Mouse (Mus musculus): ENCODE results near the gene Camk2b. TPM values are rescaled to one million over a fixed set of nuclear protein-coding genes. Genes with fewer than 3 reads are reported as not detected.
"Not testable (repeated sequence)": the region's sequence is repeated elsewhere in the genome, so short reads cannot be mapped to it uniquely, and the experiment has no call there.

The Camk2b gene
- 2.0 and 2.4 TPM in 2 replicates for polyA plus RNA-seq (2015; fragmentation: Nextera tagmentation; extraction: Ambion mirVana)

GRCm38 (mm10) chr11:6066176-6066575 lies at the start of gene Camk2b:
TSS of gene Camk2b (minus strand) at chr11:6066362.
- H3K36me3 ChIP-seq (replicated peaks; ENCODE audit: insufficient read depth, low read length), result no peaks in the 10 kb centered on the region
- ATAC-seq (no peak), DNase-seq (no peak)
- TF ChIP-seq EP300 (IDR thresholded peaks at IDR 0.05; ENCODE audit: low read depth) (no peak), CTCF (IDR thresholded peaks at IDR 0.05; ENCODE audit: low read depth) (no peak)
- peaks cover 55% of the 10 kb centered on the region for H3K27me3 ChIP-seq (ENCODE audit: insufficient read depth, low read length)
- no peaks in the 10 kb centered on the region for H3K9me3 ChIP-seq (ENCODE audit: low read length)
- peak within 1 kb of the TSS; percentile 44 for H3K4me3 ChIP-seq (ENCODE audit: low read depth, low read length)
- H3K4me2 ChIP-seq (ENCODE audit: low read depth, low read length), result peak within 1 kb of the TSS; percentile 77
- H3K27ac ChIP-seq (ENCODE audit: low read depth), result no peak within 1 kb of the TSS
- H3K4me1 ChIP-seq (ENCODE audit: insufficient read depth), result peaks cover 6% of the 10 kb centered on the region; the same call in 1 of the 2 replicates
- H3K9ac ChIP-seq (replicated peaks), result no peak within 1 kb of the TSS
- WGBS (ENCODE audit: insufficient replicate concordance), result 17% methylated on average over 6 of the region's 6 CpGs

GRCm38 (mm10) chr11:6111734-6112484 lies 45.7 kb upstream of the Camk2b start:
- Histone ChIP-seq H3K36me3 (replicated peaks; ENCODE audit: insufficient read depth, low read length) (peaks cover 27% of the 10 kb centered on the region), H3K27me3 (ENCODE audit: insufficient read depth, low read length) (no peaks in the 10 kb centered on the region), H3K9me3 (ENCODE audit: low read length) (no peaks in the 10 kb centered on the region), H3K4me3 (ENCODE audit: low read depth, low read length) (no peak overlapping the region), H3K9ac (replicated peaks) (no peak overlapping the region), H3K4me1 (ENCODE audit: insufficient read depth) (no peaks in the 10 kb centered on the region), H3K4me2 (ENCODE audit: low read depth, low read length) (no peak overlapping the region), H3K27ac (ENCODE audit: low read depth) (no peak overlapping the region)
- WGBS (ENCODE audit: insufficient replicate concordance), result 86% methylated on average over 5 of the region's 5 CpGs
- DNase-seq (no peak), ATAC-seq (no peak)
- TF ChIP-seq CTCF (IDR thresholded peaks at IDR 0.05; ENCODE audit: low read depth), result no peak

- no peak overlapping the region for H3K27ac ChIP-seq (ENCODE audit: low read depth)
- H3K36me3 ChIP-seq (replicated peaks; ENCODE audit: insufficient read depth, low read length), result peaks cover 27% of the 10 kb centered on the region
- no peak for TF ChIP-seq CTCF (IDR thresholded peaks at IDR 0.05; ENCODE audit: low read depth)
- TF ChIP-seq EP300 (IDR thresholded peaks at IDR 0.05; ENCODE audit: low read depth), result no peak
- no peak overlapping the region for H3K4me3 ChIP-seq (ENCODE audit: low read depth, low read length)
- no peak overlapping the region for H3K4me2 ChIP-seq (ENCODE audit: low read depth, low read length)
- H3K27me3 ChIP-seq (ENCODE audit: insufficient read depth, low read length), result no peaks in the 10 kb centered on the region
- no peak overlapping the region for H3K9ac ChIP-seq (replicated peaks)
- no peaks in the 10 kb centered on the region for H3K4me1 ChIP-seq (ENCODE audit: insufficient read depth)
- no peak for DNase-seq
- ATAC-seq, result no peak
- no peaks in the 10 kb centered on the region for H3K9me3 ChIP-seq (ENCODE audit: low read length)
Observed at GRCm38 (mm10) chr11:6109990-6110389, 43.8 kb upstream of the Camk2b start.

- H3K4me1 ChIP-seq (ENCODE audit: insufficient read depth), result no peaks in the 10 kb centered on the region
- DNase-seq (no peak), ATAC-seq (no peak)
- H3K36me3 ChIP-seq (replicated peaks; ENCODE audit: insufficient read depth, low read length), result peaks cover 25% of the 10 kb centered on the region
- no peak overlapping the region for H3K9ac ChIP-seq (replicated peaks)
- H3K27me3 ChIP-seq (ENCODE audit: insufficient read depth, low read length), result no peaks in the 10 kb centered on the region
- no peak overlapping the region for H3K4me2 ChIP-seq (ENCODE audit: low read depth, low read length)
- TF ChIP-seq CTCF (IDR thresholded peaks at IDR 0.05; ENCODE audit: low read depth), result no peak
- TF ChIP-seq EP300 (IDR thresholded peaks at IDR 0.05; ENCODE audit: low read depth), result no peak
- H3K4me3 ChIP-seq (ENCODE audit: low read depth, low read length), result no peak overlapping the region
- H3K27ac ChIP-seq (ENCODE audit: low read depth), result no peak overlapping the region
- 86% methylated on average over 5 of the region's 5 CpGs for WGBS (ENCODE audit: insufficient replicate concordance)
- H3K9me3 ChIP-seq (ENCODE audit: low read length), result no peaks in the 10 kb centered on the region
Observed at GRCm38 (mm10) chr11:6108296-6108695, 42.1 kb upstream of the Camk2b start.

- H3K27me3 ChIP-seq (ENCODE audit: insufficient read depth, low read length), result no peaks in the 10 kb centered on the region
- TF ChIP-seq CTCF (IDR thresholded peaks at IDR 0.05; ENCODE audit: low read depth), result no peak
- TF ChIP-seq EP300 (IDR thresholded peaks at IDR 0.05; ENCODE audit: low read depth), result no peak
- no peak overlapping the region for H3K27ac ChIP-seq (ENCODE audit: low read depth)
- H3K4me1 ChIP-seq (ENCODE audit: insufficient read depth), result no peaks in the 10 kb centered on the region
- ATAC-seq (no peak), DNase-seq (no peak)
- H3K4me3 ChIP-seq (ENCODE audit: low read depth, low read length), result no peak overlapping the region
- WGBS (ENCODE audit: insufficient replicate concordance), result 74% methylated on average over 3 of the region's 3 CpGs
- no peak overlapping the region for H3K4me2 ChIP-seq (ENCODE audit: low read depth, low read length)
- H3K9me3 ChIP-seq (ENCODE audit: low read length), result no peaks in the 10 kb centered on the region
- no peak overlapping the region for H3K9ac ChIP-seq (replicated peaks)
- H3K36me3 ChIP-seq (replicated peaks; ENCODE audit: insufficient read depth, low read length), result peaks cover 19% of the 10 kb centered on the region
Observed at GRCm38 (mm10) chr11:6107722-6108121, 41.6 kb upstream of the Camk2b start.

GRCm38 (mm10) chr11:6104734-6105133 lies 38.6 kb upstream of the Camk2b start:
- ATAC-seq, result no peak
- H3K36me3 ChIP-seq (replicated peaks; ENCODE audit: insufficient read depth, low read length), result peaks cover 5% of the 10 kb centered on the region
- 80% methylated on average over 5 of the region's 5 CpGs for WGBS (ENCODE audit: insufficient replicate concordance)

GRCm38 (mm10) chr11:6096637-6097036 lies 30.5 kb upstream of the Camk2b start:
- H3K9ac ChIP-seq (replicated peaks); H3K4me1 ChIP-seq (ENCODE audit: insufficient read depth); H3K36me3 ChIP-seq (replicated peaks; ENCODE audit: insufficient read depth, low read length); DNase-seq; ATAC-seq; H3K9me3 ChIP-seq (ENCODE audit: low read length); H3K27ac ChIP-seq (ENCODE audit: low read depth); H3K4me2 ChIP-seq (ENCODE audit: low read depth, low read length); H3K27me3 ChIP-seq (ENCODE audit: insufficient read depth, low read length); H3K4me3 ChIP-seq (ENCODE audit: low read depth, low read length): not testable (repeated sequence)
- 92% methylated on average over 3 of the region's 3 CpGs for WGBS (ENCODE audit: insufficient replicate concordance)

More at GRCm38 (mm10) chr11:6104734-6105133, 38.6 kb upstream of the Camk2b start:
- no peaks in the 10 kb centered on the region for H3K27me3 ChIP-seq (ENCODE audit: insufficient read depth, low read length)
- H3K4me2 ChIP-seq (ENCODE audit: low read depth, low read length), result no peak overlapping the region
- no peaks in the 10 kb centered on the region for H3K9me3 ChIP-seq (ENCODE audit: low read length)
- TF ChIP-seq CTCF (IDR thresholded peaks at IDR 0.05; ENCODE audit: low read depth) (no peak), EP300 (IDR thresholded peaks at IDR 0.05; ENCODE audit: low read depth) (no peak)
- no peak overlapping the region for H3K9ac ChIP-seq (replicated peaks)
- H3K27ac ChIP-seq (ENCODE audit: low read depth), result no peak overlapping the region
- H3K4me3 ChIP-seq (ENCODE audit: low read depth, low read length), result no peak overlapping the region
- H3K4me1 ChIP-seq (ENCODE audit: insufficient read depth), result no peaks in the 10 kb centered on the region
- no peak for DNase-seq
